Mouse (Mus musculus) layer of hippocampus, postnatal 10 days (tissue): ENCODE results near the gene Tes3-ps. TPM values are rescaled to one million over a fixed set of nuclear protein-coding genes. Genes with fewer than 3 reads are reported as not detected.

ENCODE experiments used
- DNase-seq, 2 experiments: peaks; one replicate each; pipeline ENCODE4 v3.0.0; 2021; ENCODE audit warnings: low spot score in 2 of 2
- total RNA-seq, 2 experiments: library from RNA; stranded (reverse); gene quantifications; 2 replicates each; pipeline ENCODE4 v1.2.3; 2021

Tes3-ps gene
- total RNA-seq, 2 experiments from 2014 or later = 1.5 to 1.8 TPM

GRCm38 (mm10) chr13:49485388-49485787, 7.7 kb upstream of the Tes3-ps start:
- DNase-seq = no peak

- DNase-seq = no peak
Observed at GRCm38 (mm10) chr13:49504510-49504909, 11.4 kb downstream of the Tes3-ps start, which contains the start of gene Ecm2. Gene Ecm2 (plus strand): TSS chr13:49504810.

GRCm38 (mm10) chr13:49505776-49506175, 12.7 kb downstream of the Tes3-ps start:
- DNase-seq = no peak

GRCm38 (mm10) chr13:49507176-49507575, 14.1 kb downstream of the Tes3-ps start:
- DNase-seq = no peak

- DNase-seq = no peak
Observed at GRCm38 (mm10) chr13:49518761-49519160, 25.6 kb downstream of the Tes3-ps start.

- no peak for DNase-seq
Observed at GRCm38 (mm10) chr13:49526235-49526634, 33.1 kb downstream of the Tes3-ps start.

- DNase-seq = no peak
Observed at GRCm38 (mm10) chr13:49530636-49531035, 37.5 kb downstream of the Tes3-ps start.

- DNase-seq = no peak
Observed at GRCm38 (mm10) chr13:49536946-49537345, 43.8 kb downstream of the Tes3-ps start.

GRCm38 (mm10) chr13:49538693-49539092, 45.6 kb downstream of the Tes3-ps start:
- DNase-seq = no peak

GRCm38 (mm10) chr13:49544279-49544678, 51.2 kb downstream of the Tes3-ps start, which contains the start of gene Aspn:
Gene Aspn (plus strand): TSS chr13:49544443.
- no peak for DNase-seq

GRCm38 (mm10) chr13:49545646-49546045, 52.5 kb downstream of the Tes3-ps start:
- DNase-seq = no peak

Other genes with a start within 250 kb of the Tes3-ps start
- gene Susd3, start 244.6 kb upstream of the Tes3-ps start, total RNA-seq = 1 to 10 TPM; 2.4 to 2.5 TPM
- 1 to 10 TPM; 7.9 to 8.1 TPM for gene Fgd3, start 173.0 kb upstream of the Tes3-ps start, total RNA-seq
- gene Bicd2, start 151.7 kb upstream of the Tes3-ps start, total RNA-seq = 10 to 100 TPM; 45.0 to 45.3 TPM
- 10 to 100 TPM; 16.4 to 16.8 TPM for gene Ippk, start 72.1 kb upstream of the Tes3-ps start, total RNA-seq
- gene Ecm2, start 11.5 kb downstream of the Tes3-ps start, total RNA-seq = 1 to 10 TPM; 3.0 to 3.4 TPM
- 1 to 10 TPM; 1.2 to 1.8 TPM for gene Aspn, start 51.1 kb downstream of the Tes3-ps start, total RNA-seq
- gene Omd, start 89.1 kb downstream of the Tes3-ps start, total RNA-seq = under 1 TPM; 0.66 to 0.85 TPM
- 1 to 10 TPM; 4.2 to 4.5 TPM for gene Ogn, start 114.7 kb downstream of the Tes3-ps start, total RNA-seq
- gene Cenpp, start 159.5 kb downstream of the Tes3-ps start, total RNA-seq = 1 to 10 TPM; 1.3 to 1.8 TPM
- gene Nol8, start 159.8 kb downstream of the Tes3-ps start, total RNA-seq = 10 to 100 TPM; 23.5 to 30.2 TPM
- gene Iars, start 188.8 kb downstream of the Tes3-ps start, total RNA-seq = 10 to 100 TPM; 64.7 to 73.0 TPM